Mouse (Mus musculus) lung, postnatal 0 days (tissue): ENCODE measurements at regions not wholly inside any gene's neighbourhood (a gene's known extent, or its start where the extent isn't known, plus 50 kb on each side); places are given as distances from the start of the nearest gene placed in this dataset.

Experiments
- CTCF ChIP-seq: IDR thresholded peaks from 2 replicates; pipeline ENCODE4 v1.5.1; 2016; ENCODE audit warnings: antibody characterized with exemption, mild to moderate bottlenecking
- EP300 ChIP-seq: IDR thresholded peaks from 2 replicates; pipeline ENCODE4 v1.6.1; 2016; ENCODE audit warnings: antibody characterized with exemption, mild to moderate bottlenecking, control low read depth

DNA sequence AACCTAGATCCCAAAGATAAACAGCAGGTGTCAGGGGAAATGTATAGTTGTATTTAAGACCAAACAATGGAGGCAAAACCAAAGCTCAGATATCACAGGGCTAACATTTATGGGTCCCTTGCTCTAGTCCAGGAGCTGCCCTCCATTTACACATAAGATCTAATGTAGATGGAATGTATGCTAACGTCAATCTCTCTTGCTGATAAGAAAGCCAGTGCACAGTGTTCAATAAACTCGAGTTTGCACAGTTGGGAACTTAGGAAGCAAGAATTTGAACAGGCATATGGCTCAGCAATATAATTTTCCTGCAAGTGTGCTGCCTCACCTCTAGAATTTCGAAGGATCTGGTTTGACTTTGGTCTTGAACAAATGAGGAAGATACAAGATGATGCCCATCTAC lies 620.9 kb upstream of the Tenm4 start:
- TF ChIP-seq EP300 (no peak), CTCF (no peak)
